In the genomic region with DNA sequence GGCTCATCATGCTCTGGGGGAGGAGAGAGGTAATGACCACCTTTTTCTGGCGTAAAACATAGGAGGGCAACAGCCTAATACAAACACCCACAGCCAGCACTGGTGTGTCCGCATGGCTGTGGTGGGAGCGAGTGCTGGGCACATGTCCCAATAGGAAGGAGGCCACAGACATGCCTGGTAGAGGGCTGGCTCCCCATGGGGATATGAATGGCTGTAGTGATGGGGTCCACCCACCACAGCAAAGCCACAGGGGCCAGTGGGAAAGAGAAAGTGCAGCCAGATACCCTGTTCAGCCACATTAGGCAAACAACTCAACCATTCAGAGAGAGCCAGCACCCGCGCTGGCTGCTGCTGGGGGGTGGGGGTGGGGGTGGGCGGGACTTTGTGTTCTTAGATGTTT, we compare ENCODE assay signal across 8 mouse cellular contexts.
DNase-seq lines count a peak whose midpoint lies in the region; ATAC-seq lines count a peak whose summit lies in the region.

No protein-coding gene starts in this region.

- H3K27me3 ChIP-seq in kidney, embryonic 15.5 days, result peaks cover 20% of the 10 kb centered on the region
- no peaks in the 10 kb centered on the region; the same call in 1 of the 2 replicates for H3K27me3 ChIP-seq in kidney, embryonic 14.5 days (ENCODE audit: control insufficient read depth, insufficient read depth, low read length)
- peaks cover 42% of the 10 kb centered on the region for H3K27me3 ChIP-seq in embryonic facial prominence, embryonic 10.5 days (replicated peaks; ENCODE audit: low read depth, poor library complexity, severe bottlenecking)
- peaks cover 42% of the 10 kb centered on the region for H3K27me3 ChIP-seq in hindbrain, embryonic 10.5 days (ENCODE audit: insufficient read depth, poor library complexity, severe bottlenecking)
- H3K27me3 ChIP-seq in midbrain, embryonic 10.5 days (ENCODE audit: low read depth, poor library complexity, severe bottlenecking), result peaks cover 43% of the 10 kb centered on the region

- no peaks in the 10 kb centered on the region for H3K9me3 ChIP-seq in kidney, embryonic 15.5 days (replicated peaks)
- no peaks in the 10 kb centered on the region for H3K9me3 ChIP-seq in kidney, embryonic 14.5 days (ENCODE audit: control insufficient read depth, low read length)
- H3K9me3 ChIP-seq in embryonic facial prominence, embryonic 10.5 days, result no peaks in the 10 kb centered on the region
- no peaks in the 10 kb centered on the region for H3K9me3 ChIP-seq in hindbrain, embryonic 10.5 days
- H3K9me3 ChIP-seq in midbrain, embryonic 10.5 days (replicated peaks), result no peaks in the 10 kb centered on the region

- WGBS in kidney, embryonic 15.5 days, result 39% methylated on average over 6 of the region's 6 CpGs
- WGBS in kidney, embryonic 14.5 days, result 44% methylated on average over 6 of the region's 6 CpGs
- WGBS in embryonic facial prominence, embryonic 10.5 days, result 34% methylated on average over 6 of the region's 6 CpGs
- 35% methylated on average over 6 of the region's 6 CpGs for WGBS in hindbrain, embryonic 10.5 days
- 39% methylated on average over 6 of the region's 6 CpGs for WGBS in midbrain, embryonic 10.5 days

- 0 out of 2 replicates have a peak overlapping the region, but pooled peaks have one; percentile 22 for H3K27ac ChIP-seq in kidney, embryonic 15.5 days
- no peak overlapping the region for H3K27ac ChIP-seq in kidney, embryonic 14.5 days (ENCODE audit: low read depth, low read length)
- peak overlapping the region; percentile 67 for H3K27ac ChIP-seq in embryonic facial prominence, embryonic 10.5 days (replicated peaks)
- H3K27ac ChIP-seq in hindbrain, embryonic 10.5 days, result peak overlapping the region; percentile 99
- peak overlapping the region; percentile 99 for H3K27ac ChIP-seq in midbrain, embryonic 10.5 days (replicated peaks)

- intact Hi-C loops in gastrocnemius, postnatal 36 days (cut with DNase I), result loop anchor here (5.0 kb wide), 1 partner anchor 47 kb away; no protein-coding TSS in a partner anchor

- H3K4me3 ChIP-seq in kidney, embryonic 15.5 days (replicated peaks), result no peak overlapping the region
- no peak overlapping the region for H3K4me3 ChIP-seq in kidney, embryonic 14.5 days (ENCODE audit: low read length)
- H3K4me3 ChIP-seq in embryonic facial prominence, embryonic 10.5 days, result 0 out of 2 replicates have a peak overlapping the region, but pooled peaks have one; percentile 87
- H3K4me3 ChIP-seq in hindbrain, embryonic 10.5 days, result peak overlapping the region; percentile 4; the same call in 1 of the 2 replicates
- H3K4me3 ChIP-seq in midbrain, embryonic 10.5 days, result peak overlapping the region; percentile 16; the same call in 1 of the 2 replicates

- no peaks in the 10 kb centered on the region for H3K36me3 ChIP-seq in kidney, embryonic 15.5 days
- no peaks in the 10 kb centered on the region for H3K36me3 ChIP-seq in kidney, embryonic 14.5 days (ENCODE audit: control insufficient read depth, insufficient read depth, low read length)
- H3K36me3 ChIP-seq in embryonic facial prominence, embryonic 10.5 days (replicated peaks), result no peaks in the 10 kb centered on the region
- H3K36me3 ChIP-seq in hindbrain, embryonic 10.5 days, result no peaks in the 10 kb centered on the region
- no peaks in the 10 kb centered on the region for H3K36me3 ChIP-seq in midbrain, embryonic 10.5 days

- no peak for DNase-seq in embryonic facial prominence, embryonic 10.5 days (ENCODE audit: low spot score)
- no peak for DNase-seq in hindbrain, embryonic 10.5 days (ENCODE audit: low spot score)
- DNase-seq in midbrain, embryonic 10.5 days (ENCODE audit: low spot score), result no peak
- no peak for DNase-seq in adrenal gland, adult 18-20 months (ENCODE audit: low spot score in 2 of 2)
- DNase-seq in spleen, adult 12 weeks (ENCODE audit: low spot score), result no peak
- no peak for DNase-seq in gastrocnemius, postnatal 36 days

- peaks cover 79% of the 10 kb centered on the region for H3K4me1 ChIP-seq in kidney, embryonic 15.5 days
- peaks cover 41% of the 10 kb centered on the region for H3K4me1 ChIP-seq in kidney, embryonic 14.5 days (ENCODE audit: control insufficient read depth, insufficient read depth, low read length)
- H3K4me1 ChIP-seq in embryonic facial prominence, embryonic 10.5 days, result peaks cover 88% of the 10 kb centered on the region
- H3K4me1 ChIP-seq in hindbrain, embryonic 10.5 days (replicated peaks), result peaks cover 88% of the 10 kb centered on the region
- H3K4me1 ChIP-seq in midbrain, embryonic 10.5 days, result peaks cover 71% of the 10 kb centered on the region

- ATAC-seq in kidney, embryonic 15.5 days (replicated peaks; ENCODE audit: low FRiP score), result no peak
- no peak for ATAC-seq in kidney, embryonic 14.5 days (ENCODE audit: low FRiP score, low TSS enrichment)

- H3K4me2 ChIP-seq in kidney, embryonic 15.5 days, result peak overlapping the region; percentile 9; the same call in 1 of the 2 replicates
- no peak overlapping the region for H3K4me2 ChIP-seq in kidney, embryonic 14.5 days (replicated peaks; ENCODE audit: low read depth, low read length)

- no peak overlapping the region for H3K9ac ChIP-seq in kidney, embryonic 15.5 days
- no peak overlapping the region for H3K9ac ChIP-seq in kidney, embryonic 14.5 days (ENCODE audit: low read depth, low read length)

Comparison
In these comparisons a context has a peak if more than half of its experiments do, and no peak if none do; other contexts are left out.
1. H3K4me3 ChIP-seq: peak in embryonic facial prominence, embryonic 10.5 days (single experiment), hindbrain, embryonic 10.5 days (single experiment) and midbrain, embryonic 10.5 days (single experiment); none in kidney, embryonic 15.5 days (single experiment) and kidney, embryonic 14.5 days (single experiment).